Mouse (Mus musculus) midbrain, embryonic 12.5 days (tissue): ENCODE data around the gene Adipor2. TPM values are rescaled to one million over a fixed set of nuclear protein-coding genes. Genes with fewer than 3 reads are reported as not detected.

ENCODE experiments used
- ATAC-seq: fragments of 200-750 bp; cut with Nextera tagmentation; 2 replicates; pipeline ENCODE4 v1.8.0; 2017; ENCODE audit warnings: low read depth, moderate TSS enrichment, moderate library complexity; ENCODE audit not compliant: low FRiP score
- H3K27ac ChIP-seq: fragments of 300-500 bp; sonication (generic); replicated peaks from 2 replicates; pipeline ENCODE4 v1.5.1; 2016; ENCODE audit warnings: mild to moderate bottlenecking
- H3K27me3 ChIP-seq: fragments of 300-500 bp; sonication (generic); 2 replicates; pipeline ENCODE4 v1.6.1; 2016; ENCODE audit warnings: mild to moderate bottlenecking
- H3K36me3 ChIP-seq: fragments of 300-500 bp; sonication (generic); 2 replicates; pipeline ENCODE4 v1.6.1; 2016
- H3K4me1 ChIP-seq: fragments of 300-500 bp; sonication (generic); 2 replicates; pipeline ENCODE4 v1.6.1; 2016
- H3K4me2 ChIP-seq: fragments of 300-500 bp; sonication (generic); replicated peaks from 2 replicates; pipeline ENCODE4 v1.6.1; 2016; ENCODE audit warnings: mild to moderate bottlenecking, moderate library complexity
- H3K4me3 ChIP-seq: fragments of 300-500 bp; sonication (generic); 2 replicates; pipeline ENCODE4 v1.5.1; 2016; ENCODE audit warnings: mild to moderate bottlenecking
- H3K9ac ChIP-seq: fragments of 300-500 bp; sonication (generic); replicated peaks from 2 replicates; pipeline ENCODE4 v1.6.1; 2016; ENCODE audit warnings: mild to moderate bottlenecking, moderate library complexity
- H3K9me3 ChIP-seq: fragments of 300-500 bp; sonication (generic); 2 replicates; pipeline ENCODE4 v1.6.1; 2016; ENCODE audit warnings: mild to moderate bottlenecking
- WGBS: fragments of 180-500 bp; shearing (Covaris S2); methylation state at CpG from one replicate; pipeline ENCODE4 v1.1.7; 2016; 5-methylcytosine and 5-hydroxymethylcytosine counted together
- polyA plus RNA-seq: library from polyadenylated mRNA; unstranded; fragments of >200 nt; fragmentation: Nextera tagmentation; extraction: Ambion mirVana; gene quantifications from 2 replicates; pipeline ENCODE4 v1.2.1, GENCODE M21; 2016

The Adipor2 gene
- polyA plus RNA-seq, 1 experiment from 2014 or later, result 37.6 TPM

DNA sequence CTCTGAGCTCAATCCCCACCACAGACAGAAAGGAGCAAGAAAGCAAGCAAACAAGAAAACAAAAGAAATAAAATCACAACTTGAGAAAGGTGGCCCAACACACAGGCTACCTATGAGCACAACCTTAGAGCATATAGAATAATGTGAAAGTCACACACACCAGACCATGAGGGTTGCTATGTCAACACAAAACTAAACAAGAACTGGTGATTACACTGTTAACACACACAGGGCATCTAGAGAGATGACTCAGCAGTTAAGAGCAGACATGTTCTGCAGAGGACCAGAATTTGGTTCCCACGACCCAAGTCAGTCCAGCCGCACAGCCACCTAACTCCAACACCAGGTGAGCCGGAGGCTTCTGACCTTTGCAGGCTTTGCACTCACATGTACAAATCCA lies 14.5 kb downstream of the Adipor2 start:
- Histone ChIP-seq H3K9me3 (no peaks in the 10 kb centered on the region), H3K27ac (no peak overlapping the region), H3K4me2 (no peak overlapping the region), H3K9ac (no peak overlapping the region), H3K27me3 (no peaks in the 10 kb centered on the region), H3K4me1 (no peaks in the 10 kb centered on the region), H3K4me3 (no peak overlapping the region), H3K36me3 (no peaks in the 10 kb centered on the region)
- WGBS, result 88% methylated on average over 3 of the region's 3 CpGs
- no peak for ATAC-seq

DNA sequence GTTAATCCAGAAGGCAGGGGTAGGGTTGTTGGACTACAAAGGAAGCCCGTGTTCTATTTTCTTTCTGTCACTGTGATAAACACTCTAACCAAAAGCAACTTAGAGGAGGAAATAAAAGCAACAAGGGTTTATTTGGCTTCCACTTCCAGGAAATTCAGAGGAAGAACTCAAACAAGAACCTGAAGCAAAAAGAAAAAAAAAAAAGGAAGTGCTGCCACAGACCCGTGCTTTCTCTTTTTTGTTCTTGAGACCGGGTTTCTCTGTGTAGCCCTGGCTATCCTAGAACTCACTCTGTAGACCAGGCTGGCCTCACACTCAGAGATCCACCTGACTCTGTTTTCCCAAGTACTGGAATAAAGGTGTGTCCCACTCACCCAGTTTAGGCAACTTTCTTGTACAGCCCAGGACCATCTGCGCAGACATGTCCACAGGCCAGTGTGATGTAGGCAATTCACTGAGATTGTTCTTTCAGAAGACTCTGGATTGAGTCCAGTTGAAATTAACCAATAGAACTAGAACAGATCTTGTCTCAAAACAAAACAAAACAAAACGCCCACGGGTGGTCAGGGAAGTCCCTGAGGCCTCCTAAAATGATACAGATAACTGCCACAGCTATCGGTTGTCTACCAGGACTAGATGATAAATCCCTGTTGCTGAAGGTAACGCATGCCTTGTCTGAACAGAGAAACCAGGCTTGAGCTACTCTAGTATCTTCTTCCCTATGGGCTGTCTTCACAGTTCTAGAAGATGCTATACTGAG lies 15.8 kb downstream of the Adipor2 start:
- H3K9me3 ChIP-seq, result no peaks in the 10 kb centered on the region
- H3K4me2 ChIP-seq, result no peak overlapping the region
- no peak overlapping the region for H3K9ac ChIP-seq
- H3K36me3 ChIP-seq, result no peaks in the 10 kb centered on the region
- no peaks in the 10 kb centered on the region for H3K4me1 ChIP-seq
- H3K27ac ChIP-seq, result no peak overlapping the region
- H3K27me3 ChIP-seq, result no peaks in the 10 kb centered on the region
- 92% methylated on average over 8 of the region's 8 CpGs for WGBS
- ATAC-seq, result no peak
- H3K4me3 ChIP-seq, result no peak overlapping the region

DNA sequence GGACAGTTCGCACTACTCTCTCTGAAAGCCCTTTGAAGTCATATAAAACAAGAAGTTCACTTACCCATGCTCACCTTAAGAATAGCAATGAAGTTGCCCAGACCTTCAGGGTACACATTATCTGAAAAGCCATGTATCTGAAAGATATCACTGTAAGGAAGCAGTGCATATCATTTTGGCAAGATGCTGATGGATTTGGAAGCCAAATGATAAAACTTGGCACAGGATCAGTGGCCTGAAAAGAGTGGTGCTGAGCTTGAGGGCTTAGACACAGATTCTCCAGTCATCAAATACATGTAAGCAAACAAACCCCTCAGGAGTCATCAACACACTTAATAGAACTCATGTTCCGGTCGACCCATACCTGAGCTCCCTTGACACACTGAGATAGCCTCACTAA lies 16.9 kb downstream of the Adipor2 start:
- WGBS, result 90% methylated on average over 3 of the region's 3 CpGs
- ATAC-seq, result no peak

GRCm38 (mm10) chr6:119399371-119399770 lies 18.1 kb downstream of the Adipor2 start:
- H3K9me3 ChIP-seq, result no peaks in the 10 kb centered on the region
- no peaks in the 10 kb centered on the region for H3K36me3 ChIP-seq
- no peak overlapping the region for H3K4me2 ChIP-seq
- no peak overlapping the region for H3K27ac ChIP-seq
- 87% methylated on average over 3 of the region's 3 CpGs for WGBS
- no peak overlapping the region for H3K9ac ChIP-seq
- no peak overlapping the region for H3K4me3 ChIP-seq
- no peaks in the 10 kb centered on the region for H3K27me3 ChIP-seq
- ATAC-seq, result no peak
- no peaks in the 10 kb centered on the region for H3K4me1 ChIP-seq

More for the DNA sequence above, 16.9 kb downstream of the Adipor2 start:
- no peaks in the 10 kb centered on the region for H3K27me3 ChIP-seq
- H3K4me3 ChIP-seq, result no peak overlapping the region
- no peaks in the 10 kb centered on the region for H3K9me3 ChIP-seq
- H3K9ac ChIP-seq, result no peak overlapping the region
- H3K4me2 ChIP-seq, result no peak overlapping the region
- no peaks in the 10 kb centered on the region for H3K4me1 ChIP-seq
- H3K27ac ChIP-seq, result no peak overlapping the region
- H3K36me3 ChIP-seq, result no peaks in the 10 kb centered on the region

DNA sequence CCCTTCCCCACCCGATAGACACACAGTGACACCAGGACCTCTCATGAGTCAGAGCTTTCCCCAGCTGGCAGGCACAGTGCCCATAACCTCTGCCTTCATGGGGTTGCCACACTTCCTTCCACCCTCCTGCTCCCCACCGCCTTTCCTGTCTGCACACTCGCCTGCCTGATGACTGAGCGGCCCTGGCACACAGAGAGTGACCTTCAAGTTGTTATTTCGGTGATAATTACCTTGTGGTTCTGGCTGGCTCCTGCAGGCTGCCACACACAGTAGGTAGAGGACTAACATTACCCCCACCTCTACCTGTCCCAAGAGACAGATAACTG lies 21.2 kb downstream of the Adipor2 start:
- Histone ChIP-seq H3K36me3 (no peaks in the 10 kb centered on the region), H3K4me3 (no peak overlapping the region)
- ATAC-seq, result no peak

DNA sequence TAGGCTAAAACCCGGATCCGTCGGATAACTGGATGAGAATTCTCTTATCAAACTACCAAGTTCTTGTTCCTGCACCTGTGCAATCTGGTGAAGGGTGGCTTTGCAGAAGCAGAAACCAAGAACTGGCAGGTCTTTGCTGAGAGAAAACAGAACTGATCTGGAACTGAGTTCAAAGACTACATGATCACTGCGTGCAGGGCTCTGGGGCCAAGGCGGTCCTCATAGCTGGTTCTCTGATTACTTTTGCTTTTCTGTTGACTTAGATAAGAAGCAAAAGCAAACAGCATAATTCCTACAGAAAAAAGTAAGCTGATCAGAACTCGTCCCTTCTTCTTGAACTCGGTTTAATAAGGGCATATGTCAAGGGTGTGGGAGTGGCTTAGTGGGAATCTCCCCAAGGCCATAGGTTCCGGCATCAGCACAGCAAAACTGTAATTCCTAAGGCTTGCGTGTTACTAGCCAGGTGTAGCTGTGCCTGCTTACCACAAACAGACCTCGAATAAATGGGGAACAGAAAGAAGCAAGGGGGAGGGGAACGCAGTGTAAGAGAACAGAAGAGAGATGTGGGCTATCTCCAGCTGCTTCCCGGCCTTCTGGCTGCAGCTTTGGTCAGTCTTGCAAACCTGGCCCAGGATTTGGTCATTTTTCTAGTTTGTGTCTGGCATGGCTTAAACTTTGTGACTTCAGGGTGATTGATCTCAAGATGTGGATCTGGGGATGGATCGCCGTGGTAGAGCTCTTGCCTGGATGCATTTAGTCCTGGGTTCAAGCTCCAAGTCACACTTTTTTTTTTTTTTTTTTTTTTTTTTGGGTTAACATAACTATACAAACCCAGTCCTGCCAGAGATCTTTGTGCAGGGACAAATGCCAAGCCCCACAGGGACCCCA lies 21.8 kb downstream of the Adipor2 start:
- 87% methylated on average over 14 of the region's 14 CpGs for WGBS
- H3K27ac ChIP-seq, result no peak overlapping the region
- no peaks in the 10 kb centered on the region for H3K36me3 ChIP-seq
- ATAC-seq, result no peak
- no peaks in the 10 kb centered on the region for H3K4me1 ChIP-seq
- no peaks in the 10 kb centered on the region for H3K27me3 ChIP-seq
- H3K9ac ChIP-seq, result no peak overlapping the region
- H3K9me3 ChIP-seq, result no peaks in the 10 kb centered on the region
- no peak overlapping the region for H3K4me2 ChIP-seq
- H3K4me3 ChIP-seq, result no peak overlapping the region

More for the DNA sequence above, 21.2 kb downstream of the Adipor2 start:
- no peaks in the 10 kb centered on the region for H3K9me3 ChIP-seq
- no peak overlapping the region for H3K4me2 ChIP-seq
- no peak overlapping the region for H3K9ac ChIP-seq
- 75% methylated on average over 5 of the region's 5 CpGs for WGBS
- H3K27me3 ChIP-seq, result no peaks in the 10 kb centered on the region
- H3K27ac ChIP-seq, result no peak overlapping the region
- no peaks in the 10 kb centered on the region for H3K4me1 ChIP-seq

- Histone ChIP-seq H3K4me3 (no peak overlapping the region), H3K9me3 (no peaks in the 10 kb centered on the region), H3K27me3 (no peaks in the 10 kb centered on the region), H3K4me1 (peaks cover 5% of the 10 kb centered on the region; the same call in 1 of the 2 replicates), H3K4me2 (no peak overlapping the region), H3K36me3 (no peaks in the 10 kb centered on the region), H3K9ac (no peak overlapping the region), H3K27ac (no peak overlapping the region)
- ATAC-seq, result no peak
- 89% methylated on average over 9 of the region's 9 CpGs for WGBS
Observed at GRCm38 (mm10) chr6:119392836-119393235, 24.7 kb downstream of the Adipor2 start.

GRCm38 (mm10) chr6:119390728-119391127 lies 26.8 kb downstream of the Adipor2 start:
- Histone ChIP-seq H3K9ac (no peak overlapping the region), H3K4me1 (peaks cover 14% of the 10 kb centered on the region), H3K27me3 (no peaks in the 10 kb centered on the region), H3K4me3 (no peak overlapping the region), H3K27ac (no peak overlapping the region), H3K9me3 (no peaks in the 10 kb centered on the region), H3K36me3 (no peaks in the 10 kb centered on the region), H3K4me2 (no peak overlapping the region)
- 93% methylated on average over 4 of the region's 4 CpGs for WGBS
- ATAC-seq, result no peak

GRCm38 (mm10) chr6:119389089-119389488 lies 28.4 kb downstream of the Adipor2 start:
- H3K9ac ChIP-seq, result peak overlapping the region; percentile 87
- H3K27ac ChIP-seq, result peak overlapping the region; percentile 78
- no peak; the same call in 1 of the 2 replicates for ATAC-seq
- WGBS, result 24% methylated on average over 10 of the region's 10 CpGs
- 0 out of 2 replicates have a peak, but pooled peaks cover 5% of the 10 kb centered on the region for H3K36me3 ChIP-seq
- peaks cover 14% of the 10 kb centered on the region for H3K4me1 ChIP-seq
- H3K4me3 ChIP-seq, result peak overlapping the region; percentile 87
- H3K4me2 ChIP-seq, result peak overlapping the region; percentile 86
- H3K9me3 ChIP-seq, result no peaks in the 10 kb centered on the region
- no peaks in the 10 kb centered on the region for H3K27me3 ChIP-seq

DNA sequence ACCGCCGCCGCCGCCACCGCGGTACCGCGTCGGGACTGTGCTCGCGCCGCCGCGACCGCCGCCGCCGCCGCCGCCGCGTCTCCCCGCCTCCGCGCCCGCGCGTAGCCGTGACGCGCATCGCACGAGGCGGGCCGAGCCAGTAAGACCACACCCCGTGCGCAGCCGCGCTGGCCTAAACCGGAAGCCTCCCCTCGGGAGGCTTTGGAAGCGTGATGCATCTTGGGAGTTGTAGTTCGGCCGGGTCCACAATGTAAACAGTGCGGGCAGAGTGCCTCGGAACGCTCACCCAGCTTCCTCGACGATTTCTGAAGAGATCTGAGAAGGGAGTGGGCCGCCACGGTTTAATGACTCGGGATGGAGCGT lies 28.9 kb downstream of the Adipor2 start:
- peak overlapping the region; percentile 87 for H3K9ac ChIP-seq
- 2% methylated on average over 27 of the region's 53 CpGs for WGBS
- peak overlapping the region; percentile 87 for H3K4me3 ChIP-seq
- ATAC-seq, result peak; percentile 99
- H3K36me3 ChIP-seq, result 0 out of 2 replicates have a peak, but pooled peaks cover 5% of the 10 kb centered on the region
- peak overlapping the region; percentile 86 for H3K4me2 ChIP-seq
- no peaks in the 10 kb centered on the region for H3K27me3 ChIP-seq
- peak overlapping the region; percentile 93 for H3K27ac ChIP-seq
- H3K4me1 ChIP-seq, result peaks cover 14% of the 10 kb centered on the region
- no peaks in the 10 kb centered on the region for H3K9me3 ChIP-seq

GRCm38 (mm10) chr6:119387801-119388649 lies 29.5 kb downstream of the Adipor2 start:
- Histone ChIP-seq H3K36me3 (0 out of 2 replicates have a peak, but pooled peaks cover 5% of the 10 kb centered on the region), H3K27me3 (no peaks in the 10 kb centered on the region), H3K27ac (peak overlapping the region; percentile 93), H3K9me3 (no peaks in the 10 kb centered on the region), H3K4me1 (peaks cover 14% of the 10 kb centered on the region), H3K4me3 (peak overlapping the region; percentile 87), H3K4me2 (peak overlapping the region; percentile 86), H3K9ac (peak overlapping the region; percentile 87)
- ATAC-seq, result peak; percentile 87
- 2% methylated on average over 23 of the region's 76 CpGs for WGBS
